Mouse (Mus musculus) layer of hippocampus, postnatal 25 days (tissue): Measurements from ENCODE around the gene Itpkb. TPM values are rescaled to one million over a fixed set of nuclear protein-coding genes. Genes with fewer than 3 reads are reported as not detected.
A peak's percentile ranks its signal among the peaks of the same experiment; 100 is the strongest.
"Not testable (repeated sequence)": the region's sequence is repeated elsewhere in the genome, so short reads cannot be mapped to it uniquely, and the experiment has no call there.

ENCODE experiments used
- DNase-seq, 2 experiments: peaks; one replicate each; pipeline ENCODE4 v3.0.0; 2022; ENCODE audit warnings: mixed read lengths in 2 of 2, low spot score in 1 of 2; ENCODE audit errors: extremely low spot score in 1 of 2
- total RNA-seq, 2 experiments: library from RNA; stranded (reverse); gene quantifications; 2 replicates each; pipeline ENCODE4 v1.2.3; 2021

Itpkb gene
- total RNA-seq, 2 experiments from 2014 or later, result 24.4 to 26.5 TPM

GRCm38 (mm10) chr1:180365983-180366811 lies 35.9 kb downstream of the Itpkb start:
- DNase-seq, result no peak

DNA sequence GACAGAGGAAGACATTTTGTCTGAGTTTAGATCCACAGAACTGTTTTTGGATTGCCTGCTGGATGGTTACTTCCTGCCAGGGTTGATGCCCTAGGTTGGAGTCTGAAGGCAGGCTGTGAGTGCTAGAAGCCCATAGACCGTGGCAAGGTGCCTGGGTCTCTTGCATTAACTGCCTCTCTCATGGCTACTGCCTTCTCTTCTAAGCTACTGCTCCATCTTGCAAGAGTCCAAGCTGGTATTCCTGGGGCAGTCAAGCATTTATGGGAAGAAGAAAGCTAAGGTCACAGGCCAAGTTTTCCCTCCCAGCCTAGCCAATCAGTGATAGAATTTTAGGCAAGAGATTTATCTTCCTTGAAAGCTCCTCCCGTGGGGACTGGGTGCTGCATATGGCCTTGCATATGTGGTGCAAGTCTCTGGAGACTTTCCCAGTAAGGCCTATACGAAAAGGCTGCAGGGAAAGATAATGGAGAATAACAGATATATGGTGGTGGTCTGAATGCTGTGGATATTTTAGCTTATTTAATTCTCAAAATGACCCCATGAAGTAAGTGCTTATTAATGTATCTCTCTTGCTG lies 36.8 kb downstream of the Itpkb start:
- no peak for DNase-seq

DNA sequence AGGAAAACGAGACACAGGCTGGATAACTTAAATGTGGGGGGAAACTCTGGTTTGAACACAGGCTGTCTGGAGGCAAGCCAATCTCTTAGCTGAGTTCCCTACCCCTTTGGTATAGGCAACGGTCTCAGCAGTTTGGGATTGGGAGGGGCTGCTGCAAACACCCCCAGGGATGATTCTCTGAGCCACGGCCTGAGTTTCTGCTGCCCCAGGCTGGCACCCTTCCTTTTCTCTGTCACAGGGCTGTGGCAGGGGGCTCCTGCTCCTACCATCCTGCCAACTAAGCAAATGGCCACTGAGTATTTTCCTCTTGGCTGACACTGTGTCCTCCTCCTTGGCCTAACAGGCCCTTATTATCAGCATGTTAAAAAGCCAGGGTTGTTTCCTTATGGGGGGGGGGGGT lies 37.3 kb downstream of the Itpkb start:
- no peak for DNase-seq

DNA sequence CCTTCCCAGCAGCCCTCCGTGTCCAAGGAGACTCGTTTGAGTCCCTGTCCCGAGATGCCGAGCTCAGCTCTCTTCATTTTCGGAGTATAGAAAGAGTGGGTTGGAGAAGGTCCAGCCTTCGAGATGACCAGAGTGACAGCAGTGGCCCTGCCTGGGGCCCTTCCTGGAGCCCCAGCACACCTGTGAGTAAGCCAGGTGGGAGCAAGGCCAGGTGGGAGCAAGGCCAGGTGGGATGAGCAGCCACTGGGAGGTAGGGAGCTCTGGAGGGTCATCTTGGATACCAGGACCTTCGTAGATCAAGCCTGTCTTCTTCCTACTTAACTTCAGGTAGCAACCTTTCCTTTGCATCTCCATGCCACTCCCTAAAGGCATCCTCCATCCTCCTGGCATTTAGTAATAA lies 37.8 kb downstream of the Itpkb start:
- no peak for DNase-seq

DNA sequence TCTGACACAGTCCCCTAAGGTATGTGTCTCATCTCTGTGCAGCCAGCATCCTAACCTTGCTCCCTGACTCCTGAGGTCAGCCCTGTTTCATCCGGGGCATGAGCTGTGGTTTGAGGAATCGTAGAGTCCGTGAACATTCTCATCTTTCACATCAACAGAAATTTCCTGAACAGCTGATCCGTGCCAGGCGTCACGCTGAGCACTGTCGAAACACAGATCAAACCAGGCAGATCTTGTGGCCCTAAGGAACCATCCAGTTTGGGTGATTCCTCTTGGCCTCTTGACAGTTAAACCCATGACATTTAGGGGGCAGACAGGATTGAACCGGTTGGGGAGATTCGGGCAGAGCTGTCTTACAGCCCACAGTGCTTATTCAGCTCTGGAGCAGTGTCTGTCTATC lies 38.4 kb downstream of the Itpkb start:
- no peak for DNase-seq

GRCm38 (mm10) chr1:180370858-180371652 lies 40.8 kb downstream of the Itpkb start:
- DNase-seq, result no peak

DNA sequence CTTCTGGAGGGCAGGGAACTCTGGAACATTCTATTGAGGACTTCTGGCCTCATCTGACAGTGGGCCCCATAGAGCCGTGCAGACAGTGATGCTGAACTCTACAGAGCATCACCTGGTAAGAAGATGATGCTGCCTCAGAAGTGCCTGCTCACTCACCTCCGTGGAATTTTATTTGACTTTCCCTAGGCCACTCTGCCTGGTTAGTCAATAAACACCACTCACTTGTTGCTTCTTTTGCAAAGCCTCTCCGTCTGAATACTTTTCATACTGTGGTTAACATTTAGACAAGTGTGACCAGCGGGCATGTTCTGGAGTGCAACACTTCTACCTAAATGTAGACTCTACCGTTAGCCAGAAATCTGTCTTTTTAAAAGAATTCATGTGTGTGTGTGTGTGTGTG lies 42.0 kb downstream of the Itpkb start:
- DNase-seq, result not testable (repeated sequence)

GRCm38 (mm10) chr1:180376598-180376997 lies 46.3 kb downstream of the Itpkb start:
- DNase-seq, result no peak

DNA sequence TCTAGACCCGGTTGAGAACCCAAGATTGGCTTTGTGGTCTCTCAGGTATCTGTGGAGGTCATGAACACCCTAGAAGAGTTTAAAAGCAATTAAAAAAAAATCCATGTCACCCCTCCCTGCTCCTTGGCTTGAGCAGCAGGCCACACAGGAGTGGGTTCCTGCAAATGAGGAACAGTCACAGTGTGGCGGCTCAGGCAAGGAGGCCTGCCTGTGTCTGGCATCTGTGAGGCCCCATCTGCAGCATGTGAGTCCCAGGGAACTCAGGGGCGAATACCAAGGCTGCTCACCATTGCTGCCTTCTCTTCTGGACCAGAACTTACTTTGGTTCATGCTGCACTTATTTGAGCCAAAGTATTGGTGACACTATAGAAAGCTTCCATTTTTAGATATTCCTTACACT lies 49.3 kb downstream of the Itpkb start:
- DNase-seq, result no peak

GRCm38 (mm10) chr1:180382358-180382757 lies 52.1 kb downstream of the Itpkb start:
- DNase-seq, result no peak

DNA sequence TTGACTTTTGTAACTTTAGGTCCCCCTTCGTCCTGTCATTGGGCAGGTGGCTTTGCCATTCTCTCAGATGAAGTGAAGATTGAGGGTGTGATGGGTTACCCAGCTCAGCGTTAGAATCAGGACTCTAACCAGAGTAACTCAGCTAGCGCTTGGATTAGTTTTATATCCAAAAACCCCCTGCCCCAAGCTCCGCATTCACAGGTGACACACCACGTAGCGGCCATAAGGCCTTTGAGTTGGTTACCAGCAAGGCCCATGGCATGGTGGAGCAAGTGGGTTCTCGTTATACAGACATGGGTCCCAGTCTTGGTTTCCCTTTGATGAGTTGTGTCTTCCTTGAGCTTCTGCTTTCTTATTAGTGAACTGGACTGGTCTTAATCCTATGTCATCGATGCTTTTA lies 53.6 kb downstream of the Itpkb start:
- no peak for DNase-seq

GRCm38 (mm10) chr1:180384486-180384885 lies 54.2 kb downstream of the Itpkb start:
- no peak for DNase-seq

DNA sequence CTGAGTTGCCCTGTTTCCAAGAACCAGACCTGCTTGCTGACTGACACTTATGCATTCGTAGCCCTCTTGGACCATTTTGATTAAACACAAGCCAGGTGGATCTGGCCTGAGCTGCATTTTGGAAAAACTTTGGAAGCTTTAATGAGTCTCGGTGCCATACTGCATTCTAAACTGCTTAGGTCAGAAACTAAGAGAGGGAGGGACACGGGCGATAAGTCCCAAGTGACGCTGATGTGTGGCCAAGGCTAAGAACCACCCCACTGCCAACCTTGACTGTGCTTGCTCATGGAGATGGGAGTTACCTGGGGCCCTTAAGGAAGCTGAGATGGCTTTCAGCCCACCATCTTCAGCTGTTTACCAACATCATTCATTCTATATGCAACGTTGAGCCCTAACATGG lies 55.0 kb downstream of the Itpkb start:
- no peak for DNase-seq

- peak; percentile 94 to 97 for DNase-seq
Observed at GRCm38 (mm10) chr1:180386951-180387749, 56.9 kb downstream of the Itpkb start.

- DNase-seq, result no peak
Observed at GRCm38 (mm10) chr1:180387750-180388480, 57.6 kb downstream of the Itpkb start.

DNA sequence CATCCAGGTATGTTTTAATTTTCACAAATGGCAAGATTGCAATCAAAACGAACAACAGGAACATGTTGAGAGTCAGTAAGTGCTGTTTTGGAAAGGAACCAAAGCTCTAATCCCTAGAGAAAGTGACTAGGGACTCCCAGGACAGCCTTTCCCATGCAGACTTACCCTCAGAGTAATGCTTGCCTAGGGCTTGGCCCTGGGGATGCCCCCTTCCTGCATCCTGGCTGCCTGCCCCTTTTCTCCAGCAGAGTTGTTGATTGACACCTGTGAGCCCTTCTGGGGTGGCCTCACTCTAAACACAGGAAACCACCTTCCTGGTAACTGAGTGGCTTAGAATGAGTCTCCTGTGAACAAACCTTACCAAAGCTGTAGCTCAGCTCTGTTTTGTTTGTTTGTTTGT lies 58.2 kb downstream of the Itpkb start:
- no peak for DNase-seq

GRCm38 (mm10) chr1:180389213-180389760 lies 59.0 kb downstream of the Itpkb start:
- DNase-seq, result not testable (repeated sequence)

DNA sequence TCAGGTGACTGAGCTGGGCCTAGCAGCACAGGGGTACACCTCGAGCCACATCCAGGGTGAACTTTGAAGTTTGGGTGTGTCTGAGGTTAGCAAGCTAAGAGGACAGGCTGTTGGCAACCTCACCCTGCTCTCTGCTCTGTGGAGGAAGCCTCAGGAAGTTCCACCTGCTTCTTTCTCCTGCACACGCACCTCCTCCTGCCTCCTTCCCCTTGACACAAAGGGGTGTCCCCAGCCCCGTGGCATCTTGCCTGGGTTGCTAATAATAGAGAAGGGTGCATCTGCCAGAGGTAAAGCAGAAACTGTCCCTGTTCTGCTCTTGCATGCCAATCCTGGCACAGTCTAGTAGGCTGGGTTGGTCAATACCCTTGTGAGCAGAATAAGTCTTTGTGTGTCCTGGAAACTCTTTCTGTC lies 60.0 kb downstream of the Itpkb start:
- no peak for DNase-seq

DNA sequence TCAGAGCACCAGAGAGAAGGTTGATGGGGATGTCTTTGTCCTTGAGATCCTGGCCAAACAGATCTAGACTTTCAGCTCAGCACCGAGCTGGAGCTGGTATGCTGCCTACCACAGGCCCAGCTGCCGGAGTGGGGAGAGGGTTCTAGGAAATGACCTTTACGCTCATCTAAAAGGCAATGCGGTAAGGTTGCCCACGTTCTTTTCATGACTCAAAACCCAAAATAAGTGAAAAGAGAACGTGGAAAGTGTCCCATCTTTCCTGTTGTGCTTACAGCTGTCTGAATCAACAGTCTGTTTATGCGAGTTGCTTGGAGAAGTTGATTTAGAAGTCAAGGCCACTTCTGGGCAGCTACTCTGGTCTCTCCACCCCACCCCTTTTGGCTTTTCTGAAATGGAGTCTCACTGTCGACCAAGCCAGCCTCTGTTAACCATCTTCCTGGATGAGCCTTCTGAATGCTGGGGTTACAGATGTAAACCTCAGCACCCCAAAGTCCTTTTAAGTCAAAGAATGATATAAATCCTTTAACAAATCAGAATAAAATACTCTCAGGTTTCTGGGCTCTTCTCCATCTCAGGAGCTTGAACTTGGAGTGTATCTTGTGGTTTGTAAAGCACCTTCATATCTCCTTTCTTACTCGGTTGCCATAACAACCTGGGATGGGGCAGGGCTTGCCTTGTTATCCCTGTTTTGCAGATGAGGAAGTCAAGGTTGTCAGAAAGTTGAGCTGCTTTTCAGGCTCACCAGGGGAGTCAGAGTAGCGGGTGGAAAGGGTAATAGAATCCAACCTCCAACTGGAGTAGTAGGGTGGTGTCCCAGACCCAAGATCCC lies 60.7 kb downstream of the Itpkb start:
- DNase-seq, result no peak
